Mouse (Mus musculus): Measurements from ENCODE around the gene Fbxw8. TPM values are rescaled to one million over a fixed set of nuclear protein-coding genes. Genes with fewer than 3 reads are reported as not detected.

The Fbxw8 gene
- total RNA-seq, 2 experiments from 2014 or later: 45.1 to 51.4 TPM

- no peak for DNase-seq
These were observed 47.0 kb downstream of the Fbxw8 start for GRCm38 (mm10) chr5:118108124-118108793.

DNA sequence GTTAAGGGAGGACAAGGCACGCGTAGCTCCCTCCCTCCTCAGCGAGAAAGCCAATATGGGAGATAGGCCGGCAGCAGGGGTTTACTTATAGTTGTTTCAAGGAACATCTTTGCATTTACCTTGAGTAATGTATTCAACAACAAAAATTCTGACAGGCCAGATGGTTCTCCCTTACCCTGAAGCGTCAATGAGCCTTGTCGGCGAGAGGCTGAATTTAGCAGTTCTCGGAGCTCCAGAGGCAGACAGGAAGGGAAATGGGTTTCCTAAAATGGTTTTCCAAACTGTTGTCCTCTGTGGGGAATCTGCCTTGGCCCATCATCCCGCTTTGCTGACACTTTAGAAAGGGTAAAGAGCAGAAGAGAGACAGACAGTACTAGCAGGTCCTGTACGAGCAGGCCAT is 48.6 kb downstream of the Fbxw8 start:
- no peak for DNase-seq

GRCm38 (mm10) chr5:118105536-118105935 is 49.7 kb downstream of the Fbxw8 start:
- no peak for DNase-seq

DNA sequence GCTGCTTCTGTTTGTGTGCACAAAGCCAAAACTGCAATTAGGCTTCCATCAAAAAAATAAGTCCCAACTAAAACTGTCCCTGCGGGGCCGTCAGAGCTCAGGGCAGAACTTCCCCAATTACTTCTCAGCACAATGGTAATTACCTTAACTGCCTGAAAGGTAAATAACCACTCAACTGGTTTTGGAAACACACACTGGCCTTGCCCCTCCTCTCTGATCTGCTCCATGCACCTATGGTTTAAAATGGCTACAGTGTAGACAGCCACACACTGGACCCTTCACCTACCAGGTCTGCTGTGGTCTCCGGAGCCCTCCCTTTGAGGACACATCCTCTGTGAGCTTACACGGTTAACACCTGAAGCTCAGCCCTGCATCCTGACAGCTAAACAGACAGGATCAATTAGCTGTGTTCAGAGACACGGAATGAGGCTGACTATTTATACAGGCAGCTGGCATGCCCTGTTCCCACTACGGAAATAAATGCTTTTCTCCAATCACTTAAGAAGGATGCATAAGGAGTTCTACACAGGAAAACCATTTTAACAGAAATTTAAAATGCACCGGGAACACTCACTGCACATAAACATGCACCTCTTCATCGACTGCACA is 55.3 kb downstream of the Fbxw8 start:
- no peak for DNase-seq

- DNase-seq: no peak
These were observed 56.0 kb downstream of the Fbxw8 start for GRCm38 (mm10) chr5:118099069-118099869.

GRCm38 (mm10) chr5:118096317-118096716 is 58.9 kb downstream of the Fbxw8 start:
- DNase-seq: no peak

- DNase-seq: no peak
These were observed 59.4 kb downstream of the Fbxw8 start for GRCm38 (mm10) chr5:118095849-118096248.

DNA sequence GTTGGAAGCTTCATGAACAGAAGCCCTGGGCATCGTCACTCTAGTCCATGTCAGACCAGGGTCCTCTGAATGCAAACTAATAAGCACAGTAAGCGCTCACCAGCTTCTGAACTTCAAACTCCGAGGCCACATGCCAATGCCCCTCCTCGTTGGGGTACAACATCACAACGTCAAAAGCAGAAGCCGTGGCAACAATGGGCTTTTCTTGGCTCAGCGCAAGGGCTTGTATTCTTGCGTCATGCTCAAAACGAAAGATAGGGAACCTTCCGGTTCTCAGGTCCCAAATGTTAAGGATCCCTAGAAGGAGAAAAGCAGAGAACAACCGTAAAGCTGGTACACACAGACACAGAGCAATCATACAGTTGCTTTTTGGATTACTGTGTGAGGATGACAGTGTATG is 59.8 kb downstream of the Fbxw8 start:
- DNase-seq: no peak

- DNase-seq: no peak
These were observed 61.8 kb downstream of the Fbxw8 start for GRCm38 (mm10) chr5:118093321-118094035.

- DNase-seq: no peak
These were observed 64.4 kb downstream of the Fbxw8 start for GRCm38 (mm10) chr5:118090837-118091236.

GRCm38 (mm10) chr5:118090101-118090500 is 65.2 kb downstream of the Fbxw8 start:
- no peak for DNase-seq

GRCm38 (mm10) chr5:118089102-118089501 is 66.2 kb downstream of the Fbxw8 start:
- DNase-seq: peak; percentile 48 to 53

DNA sequence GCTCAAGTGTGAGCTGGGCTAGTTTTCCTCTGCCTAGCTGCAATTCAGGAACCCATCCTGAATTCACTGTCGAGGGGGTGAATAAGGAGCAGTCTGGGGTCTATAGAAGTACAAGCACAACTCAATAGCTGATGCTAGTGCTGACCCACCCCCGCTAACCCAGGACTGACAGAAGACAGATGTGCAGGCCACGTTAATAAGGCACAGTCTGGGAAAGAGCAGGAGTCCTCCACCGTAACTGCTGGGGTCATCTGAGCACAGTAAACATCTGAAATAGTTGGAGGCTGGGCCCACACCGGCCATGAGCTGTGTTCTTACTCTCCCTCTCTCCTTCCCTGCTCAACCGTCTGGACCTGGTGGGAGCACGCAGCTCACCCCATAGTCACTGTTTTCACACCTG is 68.3 kb downstream of the Fbxw8 start:
- no peak for DNase-seq

- no peak for DNase-seq
These were observed 70.0 kb downstream of the Fbxw8 start for GRCm38 (mm10) chr5:118085313-118085712.

- DNase-seq: peak; percentile 46 to 49
These were observed 71.0 kb downstream of the Fbxw8 start for GRCm38 (mm10) chr5:118084171-118084727.

DNA sequence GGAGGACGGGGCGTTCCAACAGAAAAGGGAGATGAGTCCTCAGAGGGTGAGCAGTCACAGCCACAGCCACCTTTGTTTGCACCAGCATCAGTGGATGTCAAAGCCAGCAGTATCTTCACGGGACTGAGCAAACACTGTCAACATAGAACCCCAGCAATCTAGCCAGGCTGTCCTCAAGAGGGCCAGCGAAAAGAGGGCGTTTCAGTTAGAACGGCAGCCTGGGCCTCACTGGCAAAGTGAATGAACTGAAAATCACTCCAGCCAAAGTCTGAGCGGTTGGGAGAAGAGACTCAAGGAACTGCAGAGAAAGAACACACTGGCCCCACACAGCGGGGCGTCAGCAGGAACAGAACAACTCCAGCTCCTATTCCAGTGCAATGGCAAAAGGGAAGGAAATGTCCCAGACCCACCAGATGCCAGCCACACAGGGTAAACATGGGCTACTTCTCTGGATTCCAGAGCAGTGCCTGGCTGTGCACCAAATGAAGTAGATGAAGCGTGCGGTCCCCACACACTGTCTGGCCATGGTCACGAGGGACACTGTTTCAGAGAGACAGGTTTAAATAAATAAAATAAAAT is 72.1 kb downstream of the Fbxw8 start:
- DNase-seq: no peak

GRCm38 (mm10) chr5:118081996-118082395 is 73.3 kb downstream of the Fbxw8 start:
- no peak for DNase-seq

GRCm38 (mm10) chr5:118081374-118081949 is 73.8 kb downstream of the Fbxw8 start:
- no peak for DNase-seq

DNA sequence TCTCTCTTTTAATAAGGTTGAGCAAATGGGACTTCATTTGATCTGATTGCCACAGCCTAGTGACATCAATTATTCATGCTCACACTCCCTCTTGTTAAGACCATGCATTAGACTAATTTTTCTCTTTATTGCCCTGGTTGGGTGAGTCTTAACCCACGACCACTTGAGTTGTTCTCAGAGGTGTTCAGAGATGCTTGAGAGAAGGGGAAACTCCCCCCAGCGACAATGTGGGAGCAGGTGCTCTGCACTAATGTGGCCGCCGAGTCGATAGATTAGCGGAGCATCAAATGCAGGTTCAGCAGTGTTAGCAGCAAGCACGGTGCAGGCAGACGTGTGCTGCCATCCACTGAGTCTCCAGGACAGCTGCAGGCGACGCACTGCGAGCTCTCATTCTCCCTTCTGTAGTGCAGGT is 75.4 kb downstream of the Fbxw8 start:
- no peak for DNase-seq

DNA sequence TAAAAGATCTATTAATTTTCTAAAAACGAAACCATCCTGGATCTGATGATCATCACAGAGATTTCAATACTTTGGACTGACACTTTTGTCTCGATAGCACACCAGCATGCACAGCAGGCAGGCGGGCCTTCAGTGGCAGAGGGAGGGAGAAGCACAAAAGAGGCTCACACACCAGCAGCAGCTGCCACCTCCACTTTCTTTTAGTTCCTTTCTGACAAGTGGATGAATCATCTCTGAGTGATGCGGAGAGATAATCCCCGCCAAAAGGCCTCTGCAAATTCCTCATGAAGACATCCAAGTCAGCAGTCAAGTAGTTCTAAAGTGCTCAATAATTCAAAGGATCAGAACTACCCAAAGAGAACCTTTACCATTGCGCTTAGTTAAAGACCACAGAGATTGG is 75.9 kb downstream of the Fbxw8 start:
- peak in 1 of 2 experiments; percentile 42 for DNase-seq

DNA sequence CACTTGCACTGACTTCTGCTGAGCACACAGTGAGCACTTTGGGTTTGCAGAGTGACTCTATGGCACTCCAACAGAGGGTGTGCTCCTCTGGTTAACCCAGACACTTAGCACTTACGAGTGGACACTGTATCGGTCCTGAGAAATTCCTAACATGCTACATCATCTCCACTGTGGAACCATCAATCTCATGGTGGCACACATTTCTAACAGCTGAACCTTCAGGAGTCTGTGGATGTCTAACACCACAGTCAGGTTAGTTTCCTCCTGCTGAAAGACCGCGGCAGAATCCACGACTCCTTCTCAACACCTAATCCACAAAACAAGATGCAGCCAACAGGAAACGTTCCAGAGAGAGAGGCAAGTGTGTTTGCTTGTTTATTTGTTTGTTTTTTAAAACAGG is 76.7 kb downstream of the Fbxw8 start:
- DNase-seq: no peak

Measured in adrenal gland, postnatal 36 days (tissue).